Mouse (Mus musculus): Measurements from ENCODE around the gene Slc35e1.

The Slc35e1 gene

DNA sequence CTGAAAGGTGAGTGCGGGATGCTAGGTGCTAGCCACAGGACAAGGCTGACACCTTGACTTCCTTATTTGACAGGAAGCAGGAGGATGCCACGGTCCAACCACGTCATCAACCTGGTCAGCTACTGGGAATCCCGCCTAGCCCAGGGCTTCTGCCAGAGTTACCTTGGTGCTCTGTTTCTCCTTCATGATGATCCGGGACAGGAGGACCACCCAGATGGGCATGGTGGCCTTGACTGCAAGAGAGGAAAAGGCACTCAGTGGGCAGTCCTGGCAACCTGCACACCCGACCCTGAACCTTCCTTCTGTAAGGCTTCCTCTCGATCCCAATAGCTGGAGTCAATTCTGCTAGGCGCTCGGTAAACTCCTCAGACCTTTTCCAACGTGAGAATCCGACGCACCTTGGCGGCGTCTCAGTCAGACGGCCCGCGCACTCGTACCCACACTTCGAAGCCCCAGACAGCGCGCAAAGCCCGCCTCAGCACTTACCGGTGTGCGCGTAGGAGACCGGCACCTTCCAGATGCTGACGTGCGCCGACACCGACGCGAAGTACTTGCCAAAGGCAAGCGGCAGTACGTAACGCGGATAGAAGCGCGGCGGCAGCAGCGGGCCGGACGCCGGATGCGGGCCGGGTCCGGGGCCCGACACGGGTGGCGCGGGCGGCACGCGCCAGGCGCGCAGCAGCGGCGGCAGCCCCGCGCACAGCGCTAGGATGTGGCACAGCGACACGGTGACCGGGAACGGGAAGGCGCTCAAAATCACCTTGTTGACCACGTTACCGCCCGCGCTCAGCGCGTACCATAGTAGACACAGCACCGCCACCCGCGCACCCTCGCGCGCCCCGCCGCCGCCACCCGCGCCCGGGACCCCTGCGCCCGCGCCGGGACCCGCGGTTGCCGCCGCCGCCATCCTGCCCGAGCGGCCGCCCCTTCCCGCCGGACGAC, at the start of gene Slc35e1:
Gene Slc35e1, minus strand, starts transcription at position 935 of the 942 bp plus-strand sequence.
- peak; percentile 44 for DNase-seq

DNA sequence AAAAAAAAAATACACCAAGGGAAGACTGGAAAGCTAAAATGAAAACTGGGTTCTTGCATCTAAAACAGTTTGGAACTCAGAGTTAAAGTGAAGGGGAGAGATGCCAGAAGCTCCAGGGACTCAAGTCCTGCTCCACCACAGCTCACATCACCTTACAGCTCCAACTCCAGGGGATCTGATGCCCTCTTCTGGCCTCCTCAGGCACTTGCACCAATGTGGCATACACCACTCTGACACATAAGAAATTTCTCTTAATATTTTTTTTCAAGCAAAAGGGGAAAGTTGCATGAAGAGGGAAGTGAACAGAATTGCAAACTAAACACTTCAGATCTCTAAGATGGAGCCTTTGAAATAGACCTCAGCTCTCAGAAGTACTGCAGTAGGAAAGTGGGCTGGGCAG, 46.8 kb upstream of the Slc35e1 start:
- DNase-seq, result no peak

DNA sequence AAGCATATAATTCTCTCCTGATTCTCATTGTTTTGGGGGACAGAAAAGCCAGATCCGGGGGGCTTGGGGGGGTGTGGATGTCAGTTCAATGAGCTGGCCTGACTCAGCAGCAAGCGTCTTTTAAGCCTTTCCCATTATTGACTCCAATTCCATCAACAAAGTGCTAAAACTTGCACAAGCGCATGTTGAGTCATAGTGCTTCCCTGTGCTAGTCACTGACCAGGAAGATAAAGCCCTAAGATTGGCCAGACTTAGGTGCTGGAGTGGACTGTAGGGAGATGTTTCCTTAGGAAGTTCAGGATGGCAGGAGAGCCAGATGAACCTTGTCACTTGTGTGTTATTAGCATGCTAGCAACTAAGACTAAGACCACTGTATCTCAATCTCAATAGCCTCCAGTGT, 42.5 kb upstream of the Slc35e1 start:
- no peak for DNase-seq

DNA sequence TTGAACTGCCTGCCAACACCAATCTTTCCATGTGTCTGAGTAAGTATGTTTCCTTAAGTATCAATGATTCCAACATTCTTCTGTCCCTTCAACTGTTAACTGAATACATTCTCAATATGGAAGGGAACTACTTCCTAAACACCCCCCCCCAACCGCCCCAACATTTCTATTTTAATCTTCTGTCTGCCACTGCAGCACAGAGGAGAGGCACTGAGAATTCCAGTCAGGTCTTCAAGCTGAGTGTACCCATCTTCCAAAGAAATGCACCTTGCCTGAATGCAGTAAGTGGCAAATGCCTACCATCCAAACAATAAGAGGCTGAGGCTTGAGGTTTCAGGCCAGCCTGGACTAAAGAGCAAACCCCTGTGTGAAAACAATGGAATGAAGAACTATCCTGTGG, 39.7 kb upstream of the Slc35e1 start:
- no peak for DNase-seq

DNA sequence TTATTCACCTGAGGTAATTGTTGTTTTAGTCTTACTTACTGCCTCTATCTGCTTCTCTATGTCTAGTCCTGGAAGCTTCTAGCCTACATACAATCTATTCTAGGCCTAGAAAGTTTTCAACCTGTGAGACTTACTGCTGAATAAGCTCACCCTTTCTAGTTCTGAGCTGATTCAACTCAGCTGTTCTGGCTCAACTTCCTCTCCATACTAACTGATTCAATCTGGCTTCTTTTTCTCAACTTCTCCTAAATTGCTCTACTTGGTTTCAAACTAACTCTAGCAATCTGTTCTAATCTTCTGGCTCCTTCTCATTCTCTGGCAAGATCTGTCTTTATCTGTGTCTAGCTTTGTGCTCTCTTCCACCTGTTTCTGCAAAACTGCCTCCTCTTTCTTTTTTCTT, 29.5 kb upstream of the Slc35e1 start:
- no peak for DNase-seq

DNA sequence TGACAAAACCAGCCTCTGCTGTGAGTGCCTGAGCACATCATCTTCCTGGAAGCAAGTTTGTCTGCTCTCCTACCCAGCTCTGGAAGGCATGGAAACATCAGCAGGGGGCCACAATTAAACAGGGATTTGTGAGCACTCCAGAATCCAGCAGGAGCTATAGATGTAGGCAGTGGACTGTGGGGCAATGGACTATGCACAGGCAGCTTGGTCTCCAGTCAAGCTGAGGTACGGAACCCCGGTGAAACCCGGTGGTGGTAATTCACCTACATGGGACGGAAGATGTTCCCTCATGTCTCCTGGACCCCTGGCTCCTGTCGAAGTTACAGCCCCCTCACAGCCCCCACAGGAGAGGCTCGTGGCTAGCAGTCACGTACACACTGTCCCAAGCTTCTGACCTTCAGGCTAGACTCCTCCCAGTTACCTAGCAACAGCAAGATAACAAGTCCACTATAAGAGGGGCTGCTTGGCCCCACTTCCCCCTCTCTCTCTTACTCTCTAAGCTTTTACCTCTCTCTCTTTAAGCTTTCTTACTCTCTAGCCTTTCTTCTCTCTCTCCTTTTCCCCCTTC, 25.1 kb upstream of the Slc35e1 start:
- no peak for DNase-seq

DNA sequence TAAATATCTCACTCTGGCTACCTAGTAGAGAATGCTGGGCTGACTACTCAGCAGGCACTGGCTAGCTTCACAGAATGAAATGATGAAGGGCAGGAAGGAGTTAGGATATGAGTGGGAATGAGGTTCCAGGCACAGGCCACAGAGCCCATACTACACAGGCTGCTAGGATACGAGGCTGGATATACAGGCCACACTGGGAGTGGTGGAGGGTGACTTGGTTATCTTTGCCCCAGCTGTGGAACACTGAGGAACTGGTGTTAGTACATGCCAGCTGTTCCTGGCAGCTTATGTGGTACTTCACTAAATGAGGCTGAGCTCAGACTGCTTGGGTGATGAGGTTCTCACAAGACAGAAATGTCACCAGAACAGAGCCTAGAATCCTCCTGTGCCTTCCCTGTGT, 20.7 kb upstream of the Slc35e1 start:
- DNase-seq, result no peak

DNA sequence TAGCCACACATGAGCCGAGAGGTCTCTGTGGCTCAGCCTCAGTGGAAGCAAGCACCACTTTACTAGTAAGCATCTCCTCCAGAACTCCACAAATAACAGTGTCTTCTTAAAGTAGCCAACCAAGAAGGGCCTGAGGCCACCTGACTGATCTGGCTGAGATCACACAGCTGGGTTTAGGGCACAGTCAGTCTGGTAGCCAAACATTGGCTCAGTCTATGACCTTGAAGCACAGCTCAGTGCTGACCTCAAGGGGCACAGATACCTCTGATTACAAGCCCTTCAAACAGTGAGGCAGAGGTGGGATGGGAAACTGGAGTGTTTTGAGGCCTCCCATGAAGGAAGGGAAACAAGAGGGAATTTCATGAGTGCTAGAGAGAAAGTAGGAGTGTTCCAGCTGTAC, 20.2 kb upstream of the Slc35e1 start:
- DNase-seq, result no peak

DNA sequence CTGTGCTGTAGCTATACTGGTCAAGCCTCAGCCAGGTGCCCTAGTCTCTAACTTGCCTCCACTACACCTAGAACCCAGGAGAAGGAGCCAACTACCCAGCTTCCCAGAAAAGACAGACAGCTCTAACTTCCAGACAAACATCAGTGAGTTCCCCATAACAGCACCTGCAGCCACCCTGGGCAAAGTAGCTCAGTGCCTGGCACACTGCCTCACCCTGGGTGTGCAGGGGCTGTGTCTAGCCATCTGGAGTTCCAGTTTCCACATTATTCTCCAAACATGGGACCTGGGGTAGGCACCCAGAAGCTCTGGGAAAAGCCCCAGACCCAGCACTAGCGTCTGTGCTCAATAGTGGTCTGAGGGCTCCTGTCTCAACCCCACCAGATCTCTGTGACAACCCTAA, 15.1 kb upstream of the Slc35e1 start:
- DNase-seq, result no peak

DNA sequence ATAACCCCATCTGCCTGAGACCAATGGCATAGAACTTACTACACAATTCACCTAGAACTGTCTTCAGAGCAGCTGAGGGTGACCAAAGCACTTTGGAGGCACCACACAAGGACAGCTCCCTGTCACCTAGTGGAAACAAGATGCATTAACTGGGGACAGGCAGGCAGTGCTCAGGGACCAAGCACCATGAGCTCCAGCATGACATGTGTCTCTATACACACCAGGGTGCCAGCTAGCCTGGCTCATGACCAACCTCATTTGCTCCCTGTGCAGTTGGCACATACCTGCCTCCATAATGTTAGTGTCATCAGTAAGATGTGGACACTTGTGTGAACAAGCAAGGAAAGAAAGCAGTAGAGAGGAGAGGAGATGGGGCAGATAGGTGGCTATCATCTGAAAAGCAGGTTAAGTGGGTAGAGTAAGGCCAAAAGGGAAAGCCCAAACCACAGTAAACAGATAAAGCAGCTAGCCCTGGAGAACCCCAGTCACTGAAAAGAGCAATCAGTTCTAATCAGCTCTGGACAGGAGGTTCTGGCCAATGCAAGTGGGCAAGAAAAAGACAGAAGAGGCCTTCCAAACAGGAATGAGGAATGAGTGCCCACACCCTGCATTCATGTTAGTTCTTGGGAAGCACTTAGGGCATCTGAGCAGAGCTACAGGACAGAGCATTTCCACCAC, 12.4 kb upstream of the Slc35e1 start:
- no peak for DNase-seq

DNA sequence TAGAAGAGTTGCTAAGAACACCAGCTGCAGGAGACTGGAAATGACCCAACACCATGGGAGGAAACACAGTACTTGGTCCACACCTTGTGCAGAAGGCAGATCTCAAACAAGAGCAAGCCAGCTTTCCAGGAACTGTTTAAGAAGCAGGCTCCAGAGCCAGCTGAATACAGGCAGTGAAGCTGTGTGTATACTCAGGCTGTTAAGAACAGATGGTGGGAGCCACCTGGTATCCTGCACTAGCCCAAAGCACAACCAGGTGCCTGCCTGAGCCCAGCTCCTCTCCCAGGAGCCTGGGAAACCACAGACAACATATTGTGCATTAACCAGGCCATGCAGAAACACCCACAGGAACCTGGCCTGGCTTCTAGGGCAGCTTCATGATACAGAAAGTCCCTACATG, 11.7 kb upstream of the Slc35e1 start:
- DNase-seq, result peak; percentile 21

DNA sequence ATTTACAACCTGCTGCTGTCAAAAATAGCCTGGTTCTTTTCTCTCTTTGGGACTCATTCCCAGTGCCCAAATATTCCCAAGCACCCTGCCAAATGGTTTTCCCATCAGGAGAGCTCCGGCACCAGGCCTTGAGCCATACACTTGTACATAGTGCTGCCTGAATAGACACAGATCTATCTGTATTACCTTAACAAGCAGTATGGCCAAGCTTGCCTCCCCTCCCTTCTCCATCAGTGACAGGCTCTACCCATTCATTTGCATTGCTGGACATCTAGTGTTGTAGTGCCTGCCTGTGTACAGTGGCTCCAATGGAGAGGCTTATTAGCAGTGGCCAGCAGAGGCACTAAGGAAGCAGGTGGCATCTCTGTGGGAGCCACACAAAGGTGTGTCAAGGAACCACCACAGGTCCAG, 8.1 kb upstream of the Slc35e1 start:
- DNase-seq, result no peak

DNA sequence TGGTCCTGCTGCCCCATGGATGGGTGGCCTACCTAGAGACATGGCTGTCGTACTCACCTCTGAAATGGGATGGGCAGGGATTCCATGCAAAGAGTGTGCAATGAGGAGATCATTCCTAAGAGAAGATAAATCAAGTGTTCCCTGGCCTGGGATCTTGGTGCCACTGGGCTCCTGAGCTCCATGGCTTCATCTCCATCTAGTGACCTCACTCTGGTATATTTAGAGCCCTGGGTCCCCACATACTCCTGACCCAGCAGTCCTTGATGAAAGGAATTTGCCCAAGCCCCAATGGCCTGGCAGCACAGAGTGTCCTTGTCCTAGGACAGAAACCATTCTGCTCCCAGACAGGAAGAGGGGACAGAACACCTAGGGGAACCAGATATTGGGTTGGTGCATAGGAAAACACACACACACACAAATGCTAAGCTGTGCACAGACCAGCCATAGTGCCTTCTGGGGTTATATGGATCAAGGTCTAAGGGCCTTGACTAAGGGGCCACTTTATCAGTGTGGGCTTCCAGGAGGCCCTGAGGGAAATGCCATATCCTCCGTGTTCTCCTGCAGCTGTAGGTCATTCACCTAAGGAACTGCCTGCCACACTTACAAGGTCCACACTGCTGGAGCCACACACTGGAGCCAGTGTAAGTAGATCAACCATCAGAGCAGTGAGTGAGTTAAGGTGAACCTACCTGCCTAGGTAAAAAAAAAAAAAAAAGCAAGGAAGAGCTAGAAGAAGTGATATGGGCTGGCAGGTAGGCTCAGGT, 7.3 kb upstream of the Slc35e1 start:
- no peak for DNase-seq

DNA sequence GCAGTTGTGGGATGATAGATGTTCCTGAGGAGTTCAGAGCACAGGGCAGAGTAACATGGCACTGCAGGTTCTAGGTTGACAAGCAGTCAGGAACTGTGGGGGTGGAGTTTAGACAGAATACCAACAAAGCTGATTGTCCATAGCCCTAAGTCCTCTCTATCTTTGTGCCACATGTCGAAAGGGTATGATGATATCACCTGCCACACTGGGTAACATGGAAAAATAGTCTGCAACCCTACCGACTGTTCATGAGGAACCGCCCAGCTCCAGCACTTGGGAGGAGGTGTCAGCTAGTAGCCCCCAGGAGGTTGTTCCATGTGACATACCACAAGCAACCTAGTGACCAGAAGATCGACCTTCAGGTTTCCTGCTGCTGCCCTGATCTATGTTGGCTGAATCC, 6.1 kb upstream of the Slc35e1 start:
- no peak for DNase-seq

DNA sequence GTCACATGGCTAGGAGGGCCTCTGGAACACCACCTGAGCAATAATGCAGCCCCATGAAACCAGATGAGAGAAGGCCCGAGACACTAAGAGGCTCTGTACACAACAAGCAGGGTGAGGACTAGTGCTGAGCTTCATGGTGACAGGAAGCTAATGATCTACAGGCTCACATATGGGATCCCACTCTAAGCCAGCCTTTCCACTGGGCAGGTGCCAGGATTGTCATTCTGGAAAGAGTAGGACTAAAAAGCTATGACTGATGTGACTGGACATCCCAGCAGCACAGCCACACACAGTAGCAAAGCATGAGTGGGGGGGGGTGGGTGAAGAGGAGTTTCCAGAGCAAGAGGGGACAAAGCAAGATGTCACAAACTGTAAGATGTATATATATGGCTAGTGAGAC, 5.5 kb upstream of the Slc35e1 start:
- no peak for DNase-seq

DNA sequence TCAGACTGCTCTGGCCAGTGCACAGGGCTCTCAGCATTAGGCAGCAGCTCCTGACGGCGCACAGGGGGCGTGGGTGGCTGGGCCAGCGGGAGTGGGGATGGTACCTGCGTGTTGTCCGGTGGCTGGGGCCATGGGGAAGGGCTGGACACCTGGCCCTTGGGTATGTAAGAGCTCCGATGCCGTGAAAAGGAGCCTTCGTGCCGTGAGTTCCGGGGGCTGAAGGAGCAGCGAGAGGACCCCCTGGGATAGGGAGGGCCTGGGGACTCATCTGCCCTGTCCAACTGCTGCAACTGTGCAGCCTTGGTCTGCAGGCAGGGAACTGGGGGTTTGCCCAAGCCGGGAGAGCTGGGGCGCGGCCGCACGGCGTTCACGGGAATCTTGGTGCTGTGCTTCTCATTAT, 3.8 kb upstream of the Slc35e1 start:
- DNase-seq, result no peak

DNA sequence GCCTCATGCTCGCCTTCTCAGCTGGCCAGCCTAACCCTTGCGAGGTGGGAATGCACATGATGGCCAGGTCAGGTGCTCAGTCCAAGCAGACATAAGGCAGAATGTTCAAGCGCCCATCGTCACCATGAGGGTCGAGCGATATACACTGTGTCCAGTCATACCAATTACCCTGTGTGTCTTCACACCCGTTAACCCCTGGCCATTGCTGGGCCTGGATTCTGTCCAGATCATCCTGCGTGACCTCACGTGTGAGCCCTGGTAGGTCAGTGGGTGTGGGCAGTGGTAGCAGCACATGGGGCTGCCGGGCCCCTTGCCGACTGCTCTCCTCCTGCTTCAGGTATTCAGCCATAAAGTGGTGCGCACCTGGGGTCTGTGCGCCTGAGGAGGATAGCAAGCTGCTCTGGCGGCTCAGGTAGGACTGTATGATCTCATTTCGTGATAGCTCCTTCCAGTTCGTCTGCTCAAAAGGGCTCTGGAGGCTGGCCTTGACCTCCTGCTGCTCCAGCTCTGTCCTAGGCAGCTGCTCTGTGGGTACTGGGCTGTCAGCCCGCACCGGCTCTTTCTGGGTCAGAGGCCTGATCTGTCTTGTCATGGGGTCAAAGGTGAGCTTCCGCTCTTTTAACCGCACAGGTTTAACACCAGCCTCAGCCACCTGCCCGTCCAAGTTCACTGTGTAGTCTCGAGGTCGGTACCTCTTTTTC, 3.1 kb upstream of the Slc35e1 start:
- no peak for DNase-seq

DNA sequence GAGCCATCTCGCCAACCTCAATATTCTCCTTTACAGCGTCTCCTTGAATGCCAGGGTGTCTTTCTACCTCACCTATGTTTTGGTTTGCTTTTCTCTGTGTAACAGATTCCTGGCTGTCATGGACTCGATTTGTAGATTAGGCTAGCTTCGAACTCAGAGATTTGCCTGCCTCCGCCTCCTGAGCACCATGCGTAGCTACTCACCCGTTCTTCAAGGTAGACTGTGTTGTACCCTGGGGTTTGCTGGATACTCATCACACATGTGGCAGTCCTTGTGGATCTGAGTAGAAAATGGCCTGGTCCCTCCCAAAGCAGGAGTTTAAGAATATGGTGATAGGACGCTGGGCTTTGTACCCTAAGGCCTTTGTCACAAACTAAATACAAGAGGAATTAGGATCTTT, 967 bp upstream of the Slc35e1 start:
- no peak for DNase-seq

DNA sequence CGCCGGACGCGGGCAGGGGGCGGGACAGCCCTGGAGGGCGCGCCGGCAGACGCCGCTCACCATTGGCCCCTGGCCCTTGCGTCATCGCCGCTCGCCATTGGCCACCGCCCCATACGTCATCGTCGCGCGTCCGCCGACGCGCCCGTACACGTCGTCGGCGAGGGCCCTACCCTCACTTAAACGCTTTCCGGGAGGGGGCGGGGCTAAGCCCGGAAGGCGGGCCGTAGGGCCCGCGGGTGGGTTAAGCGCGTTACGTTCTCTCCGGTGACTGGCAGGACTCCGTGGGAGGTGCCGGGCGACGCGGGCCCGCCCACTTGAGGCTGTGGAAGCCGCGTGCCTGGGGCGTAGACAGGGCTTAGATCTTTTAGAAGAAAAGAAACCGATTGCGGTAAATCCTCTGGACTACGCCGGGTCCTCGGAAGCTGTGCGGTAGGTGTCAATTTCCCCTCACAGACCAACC, 238 bp upstream of the Slc35e1 start:
- DNase-seq, result peak; percentile 100

DNA sequence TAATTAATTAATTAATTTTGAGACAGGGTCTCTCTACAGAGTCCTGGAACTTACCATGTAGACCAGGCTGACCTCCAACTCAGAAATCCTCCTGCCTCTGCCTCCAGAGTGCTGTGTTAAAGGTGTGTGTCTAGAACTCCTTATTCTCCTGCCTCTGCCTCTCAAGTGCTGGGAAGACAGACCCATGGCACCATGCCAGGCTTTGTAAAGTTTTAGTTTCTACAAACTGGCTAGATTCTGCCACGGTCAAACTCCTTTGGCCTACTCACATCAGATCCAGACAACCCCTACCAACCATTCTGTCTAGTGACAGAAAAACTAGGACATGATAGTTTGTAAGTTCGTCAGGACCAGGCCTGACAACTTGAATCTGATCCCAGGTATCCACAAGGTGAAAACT, 1.4 kb downstream of the Slc35e1 start:
- no peak for DNase-seq

DNA sequence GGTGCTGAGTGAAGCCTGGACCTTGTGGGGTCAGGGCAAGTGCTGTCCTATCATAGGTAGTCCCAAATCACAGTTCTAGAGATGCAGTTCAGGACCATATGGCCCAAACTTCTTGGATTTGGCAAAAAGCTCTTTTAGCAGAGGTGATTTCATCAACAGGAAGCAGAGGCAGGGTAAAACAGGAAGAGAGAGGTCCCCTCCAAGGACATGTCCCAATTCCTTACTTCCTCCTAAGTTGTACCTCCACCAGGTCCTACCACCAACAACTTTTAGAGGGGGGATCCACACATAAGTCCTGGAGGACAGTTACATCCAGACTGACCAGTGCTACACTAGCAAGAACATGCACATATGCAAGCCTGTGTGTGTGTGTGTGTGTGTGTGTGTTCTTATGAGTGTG, 5.4 kb downstream of the Slc35e1 start:
- DNase-seq, result no peak

DNA sequence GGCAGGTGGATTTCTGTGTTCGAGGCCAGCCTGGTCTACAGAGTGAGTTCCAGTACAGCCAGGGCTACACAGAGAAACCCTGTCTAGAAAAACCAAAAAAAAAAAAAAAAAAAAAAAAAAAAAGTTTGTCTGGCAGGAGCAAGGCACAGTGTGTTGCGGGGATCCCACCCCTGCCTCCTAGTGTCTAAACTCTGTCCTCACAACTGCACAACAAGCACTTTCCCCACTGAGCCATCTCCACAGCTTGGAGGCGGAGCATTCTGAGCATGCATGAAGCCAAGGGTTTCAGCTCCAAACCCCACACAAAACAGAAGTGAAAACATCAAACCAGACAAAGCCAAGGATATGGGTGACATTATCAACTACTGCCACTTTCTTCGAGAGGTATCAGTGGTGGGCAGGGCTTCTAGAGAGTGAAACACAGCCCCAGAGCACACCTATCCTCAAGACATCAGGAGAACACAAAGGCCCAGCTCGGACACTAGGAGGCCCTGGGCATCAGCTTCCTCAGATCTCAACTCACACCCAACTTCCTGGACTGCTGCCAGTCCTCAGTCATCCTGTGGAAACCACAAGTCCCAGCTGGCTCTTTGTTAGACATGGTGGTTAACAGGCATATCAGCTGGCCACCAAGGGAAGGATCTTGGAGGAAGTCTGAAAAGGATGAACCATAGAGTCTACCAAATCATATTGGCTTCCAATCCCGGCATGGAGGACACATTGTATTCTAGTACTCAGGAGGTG, 6.8 kb downstream of the Slc35e1 start:
- DNase-seq, result peak; percentile 60
